Mouse (Mus musculus): ENCODE results near the gene Tnf. TPM values are rescaled to one million over a fixed set of nuclear protein-coding genes. Genes with fewer than 3 reads are reported as not detected.

The Tnf gene
- polyA plus RNA-seq, 1 experiment from 2014 or later, result 0.47 TPM

DNA sequence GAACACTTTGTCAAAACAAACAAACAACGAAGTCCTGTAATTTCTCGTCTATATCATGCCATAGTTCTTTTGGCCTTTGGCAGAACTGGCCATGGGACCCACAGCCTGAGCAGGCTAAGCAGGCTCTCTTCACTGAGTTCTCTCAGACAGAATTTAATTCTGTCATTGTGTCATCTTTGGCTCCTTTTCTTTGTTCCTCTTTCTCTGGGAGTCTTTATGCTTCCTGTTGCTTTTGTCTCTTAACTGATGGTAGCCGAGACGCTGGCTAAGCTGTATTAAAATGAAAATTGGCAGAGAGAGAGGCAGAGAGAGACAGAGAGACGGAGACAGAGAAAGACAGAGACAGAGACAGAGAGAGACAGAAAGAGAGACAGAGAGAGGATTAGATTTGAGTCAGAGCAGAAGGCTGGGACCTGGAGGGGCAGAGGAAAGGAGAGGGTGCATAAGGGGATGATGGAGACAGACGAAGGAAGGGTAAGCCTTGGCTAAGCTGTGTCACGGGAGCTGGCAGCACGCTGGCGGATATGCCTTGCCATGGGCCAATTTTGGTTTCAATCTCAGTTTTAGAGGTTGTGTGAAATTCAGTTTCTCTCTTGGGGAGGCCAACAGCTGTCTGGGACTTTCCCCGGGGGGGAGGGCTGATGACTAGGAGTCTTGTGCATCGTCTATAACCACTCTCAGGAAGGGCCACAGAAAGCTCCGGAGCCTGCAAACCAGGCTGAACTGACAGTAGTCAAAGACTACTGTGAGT is 8.2 kb upstream of the Tnf start:
- H3K36me3 ChIP-seq (ENCODE audit: control insufficient read depth, insufficient read depth, low read length), result no peaks in the 10 kb centered on the region
- H3K27me3 ChIP-seq (replicated peaks; ENCODE audit: control insufficient read depth, insufficient read depth, low read length), result peaks cover 5% of the 10 kb centered on the region
- ATAC-seq (replicated peaks; ENCODE audit: low FRiP score), result no peak
- H3K9ac ChIP-seq (ENCODE audit: low read depth, low read length), result no peak overlapping the region
- 61% methylated on average over 12 of the region's 12 CpGs for WGBS
- no peak overlapping the region for H3K27ac ChIP-seq (ENCODE audit: low read depth, low read length)
- H3K4me2 ChIP-seq, result no peak overlapping the region
- no peaks in the 10 kb centered on the region for H3K9me3 ChIP-seq (ENCODE audit: control insufficient read depth, low read length)
- DNase-seq (ENCODE audit: low spot score), result no peak
- peaks cover 2% of the 10 kb centered on the region; the same call in 1 of the 2 replicates for H3K4me1 ChIP-seq (replicated peaks; ENCODE audit: control insufficient read depth, insufficient read depth, low read length)
- H3K4me3 ChIP-seq (ENCODE audit: low read depth, low read length), result no peak overlapping the region

DNA sequence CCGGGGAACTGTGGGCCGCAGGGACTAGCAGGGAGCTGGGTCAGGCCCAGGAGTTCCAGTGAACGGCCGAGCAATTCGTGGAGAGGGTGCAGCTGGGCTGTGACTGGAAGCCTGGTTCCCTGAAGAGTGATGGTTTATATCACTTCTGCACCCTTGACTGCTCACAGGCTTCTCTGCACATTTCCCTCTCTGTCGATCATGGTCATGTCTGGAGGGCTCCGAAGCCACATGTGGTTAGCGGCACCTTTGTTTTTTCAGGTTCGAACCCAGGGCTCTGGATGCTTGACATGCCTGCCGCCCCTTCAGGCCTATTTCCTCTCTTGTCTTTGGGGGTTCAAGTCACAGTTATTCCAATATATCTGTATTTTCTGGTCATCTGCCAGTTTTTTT is 3.6 kb upstream of the Tnf start:
- ATAC-seq (replicated peaks; ENCODE audit: low FRiP score), result no peak
- Histone ChIP-seq H3K4me1 (replicated peaks; ENCODE audit: control insufficient read depth, insufficient read depth, low read length) (peaks cover 3% of the 10 kb centered on the region; the same call in 1 of the 2 replicates), H3K27me3 (replicated peaks; ENCODE audit: control insufficient read depth, insufficient read depth, low read length) (peaks cover 51% of the 10 kb centered on the region), H3K9me3 (ENCODE audit: control insufficient read depth, low read length) (no peaks in the 10 kb centered on the region), H3K9ac (ENCODE audit: low read depth, low read length) (no peak overlapping the region), H3K4me3 (ENCODE audit: low read depth, low read length) (no peak overlapping the region), H3K36me3 (ENCODE audit: control insufficient read depth, insufficient read depth, low read length) (no peaks in the 10 kb centered on the region), H3K27ac (ENCODE audit: low read depth, low read length) (no peak overlapping the region), H3K4me2 (no peak overlapping the region)
- no peak for DNase-seq (ENCODE audit: low spot score)
- WGBS, result 48% methylated on average over 10 of the region's 10 CpGs

DNA sequence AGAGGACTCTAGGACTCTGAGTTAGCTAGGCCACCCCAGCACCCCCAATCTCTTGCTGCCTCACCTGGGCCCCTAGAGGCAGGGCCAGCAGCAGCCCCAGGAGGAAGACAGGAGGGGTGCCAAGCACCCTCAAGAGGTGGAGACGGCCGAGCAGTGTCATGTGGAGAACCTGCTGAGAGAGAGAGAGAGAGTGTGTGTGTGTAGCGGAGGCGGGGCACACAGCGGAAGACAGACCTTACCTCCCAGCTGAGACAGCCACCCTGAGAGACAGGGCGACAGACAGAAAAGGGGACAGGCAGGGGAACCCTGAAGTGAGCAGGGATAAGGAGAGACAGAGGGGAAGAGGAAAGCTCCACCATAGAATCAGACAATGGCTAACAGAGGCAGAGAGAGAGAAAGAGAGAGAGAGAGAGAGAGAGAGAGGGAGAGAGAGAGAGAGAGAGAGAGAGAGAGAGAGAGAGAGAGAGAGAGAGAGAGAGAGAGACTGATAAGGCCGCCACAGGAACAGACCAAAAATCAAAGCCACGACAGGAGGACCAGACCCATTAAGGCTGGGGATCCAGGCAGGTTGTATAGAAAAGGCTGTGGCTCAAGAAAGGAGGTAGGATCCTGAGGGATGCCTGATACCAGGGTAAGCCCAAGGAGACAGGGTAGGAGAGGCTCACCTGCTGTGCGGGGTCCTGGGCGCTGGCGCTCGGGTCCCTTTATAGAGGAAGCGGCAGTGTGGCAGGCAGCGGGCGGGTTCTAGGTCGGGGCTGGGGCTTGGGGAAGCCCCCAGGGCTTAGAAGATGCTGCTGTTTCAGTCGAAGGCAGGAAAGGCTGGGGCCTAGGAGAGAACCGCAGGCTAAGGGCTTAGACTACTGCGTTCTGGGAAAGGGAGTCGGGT is 2.9 kb upstream of the Tnf start, which contains the start of gene Lta:
Lta (minus strand) TSS at position 858 of the 886 bp plus-strand sequence.
- H3K4me2 ChIP-seq, result no peak within 1 kb of the TSS
- H3K27me3 ChIP-seq (replicated peaks; ENCODE audit: control insufficient read depth, insufficient read depth, low read length), result peaks cover 51% of the 10 kb centered on the region
- no peak within 1 kb of the TSS for H3K27ac ChIP-seq (ENCODE audit: low read depth, low read length)
- 29% methylated on average over 20 of the region's 20 CpGs for WGBS
- no peaks in the 10 kb centered on the region for H3K9me3 ChIP-seq (ENCODE audit: control insufficient read depth, low read length)
- H3K9ac ChIP-seq (ENCODE audit: low read depth, low read length), result no peak within 1 kb of the TSS
- ATAC-seq (replicated peaks; ENCODE audit: low FRiP score) (no peak), DNase-seq (ENCODE audit: low spot score) (no peak)
- peaks cover 3% of the 10 kb centered on the region; the same call in 1 of the 2 replicates for H3K4me1 ChIP-seq (replicated peaks; ENCODE audit: control insufficient read depth, insufficient read depth, low read length)
- no peak within 1 kb of the TSS for H3K4me3 ChIP-seq (ENCODE audit: low read depth, low read length)
- H3K36me3 ChIP-seq (ENCODE audit: control insufficient read depth, insufficient read depth, low read length), result no peaks in the 10 kb centered on the region

DNA sequence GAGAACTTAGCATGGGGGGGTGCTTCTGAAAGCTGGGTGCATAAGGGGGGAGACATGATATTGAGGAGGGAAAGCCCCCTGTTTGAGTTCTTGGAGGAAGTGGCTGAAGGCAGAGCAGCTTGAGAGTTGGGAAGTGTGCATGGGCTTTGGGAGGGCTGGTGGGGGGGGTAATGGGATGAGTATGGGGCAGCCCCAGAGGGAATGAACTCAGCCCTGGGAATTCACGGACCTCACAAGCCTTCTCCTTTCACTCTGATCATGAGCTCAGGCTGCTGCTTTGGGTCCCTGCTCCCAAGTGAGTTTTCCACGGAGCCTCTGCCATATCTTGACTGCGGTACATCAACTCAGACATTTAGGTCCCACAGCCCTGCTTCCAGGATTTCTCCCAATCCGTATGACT is 635 bp upstream of the Tnf start:
- no peaks in the 10 kb centered on the region for H3K36me3 ChIP-seq (ENCODE audit: control insufficient read depth, insufficient read depth, low read length)
- ATAC-seq (replicated peaks; ENCODE audit: low FRiP score) (no peak), DNase-seq (ENCODE audit: low spot score) (no peak)
- no peak overlapping the region for H3K9ac ChIP-seq (ENCODE audit: low read depth, low read length)
- no peak overlapping the region for H3K4me2 ChIP-seq
- no peak overlapping the region for H3K4me3 ChIP-seq (ENCODE audit: low read depth, low read length)
- peaks cover 3% of the 10 kb centered on the region; the same call in 1 of the 2 replicates for H3K4me1 ChIP-seq (replicated peaks; ENCODE audit: control insufficient read depth, insufficient read depth, low read length)
- peaks cover 57% of the 10 kb centered on the region for H3K27me3 ChIP-seq (replicated peaks; ENCODE audit: control insufficient read depth, insufficient read depth, low read length)
- H3K9me3 ChIP-seq (ENCODE audit: control insufficient read depth, low read length), result no peaks in the 10 kb centered on the region
- 56% methylated on average over 4 of the region's 4 CpGs for WGBS
- no peak overlapping the region for H3K27ac ChIP-seq (ENCODE audit: low read depth, low read length)

DNA sequence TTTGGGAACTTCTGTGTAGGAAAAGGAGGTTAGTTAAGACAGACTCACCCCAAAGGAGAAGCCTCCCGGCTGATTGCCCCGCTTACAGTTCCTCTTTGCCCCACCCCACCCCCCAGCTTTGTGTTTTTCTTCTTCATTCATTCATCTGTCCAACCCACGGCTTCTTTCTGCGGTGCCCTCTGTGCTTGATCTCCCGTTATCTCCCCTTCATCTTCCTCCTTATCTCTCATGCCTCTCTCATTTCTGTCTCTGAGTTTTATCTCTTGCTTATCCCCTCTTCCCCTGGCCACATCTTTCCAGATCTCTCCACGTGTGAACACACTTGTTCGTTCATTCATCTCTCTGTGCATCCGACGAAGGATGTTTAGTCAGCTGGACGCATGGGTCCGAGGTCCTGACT is 679 bp downstream of the Tnf start:
- H3K27me3 ChIP-seq (replicated peaks; ENCODE audit: control insufficient read depth, insufficient read depth, low read length), result peaks cover 62% of the 10 kb centered on the region
- DNase-seq (ENCODE audit: low spot score), result no peak
- H3K4me1 ChIP-seq (replicated peaks; ENCODE audit: control insufficient read depth, insufficient read depth, low read length), result peaks cover 3% of the 10 kb centered on the region; the same call in 1 of the 2 replicates
- H3K4me3 ChIP-seq (ENCODE audit: low read depth, low read length), result peak overlapping the region; percentile 22
- peak overlapping the region; percentile 44 for H3K4me2 ChIP-seq
- H3K36me3 ChIP-seq (ENCODE audit: control insufficient read depth, insufficient read depth, low read length), result no peaks in the 10 kb centered on the region
- ATAC-seq (replicated peaks; ENCODE audit: low FRiP score), result no peak
- WGBS, result 35% methylated on average over 11 of the region's 11 CpGs
- no peak overlapping the region for H3K9ac ChIP-seq (ENCODE audit: low read depth, low read length)
- no peak overlapping the region for H3K27ac ChIP-seq (ENCODE audit: low read depth, low read length)
- H3K9me3 ChIP-seq (ENCODE audit: control insufficient read depth, low read length), result no peaks in the 10 kb centered on the region

DNA sequence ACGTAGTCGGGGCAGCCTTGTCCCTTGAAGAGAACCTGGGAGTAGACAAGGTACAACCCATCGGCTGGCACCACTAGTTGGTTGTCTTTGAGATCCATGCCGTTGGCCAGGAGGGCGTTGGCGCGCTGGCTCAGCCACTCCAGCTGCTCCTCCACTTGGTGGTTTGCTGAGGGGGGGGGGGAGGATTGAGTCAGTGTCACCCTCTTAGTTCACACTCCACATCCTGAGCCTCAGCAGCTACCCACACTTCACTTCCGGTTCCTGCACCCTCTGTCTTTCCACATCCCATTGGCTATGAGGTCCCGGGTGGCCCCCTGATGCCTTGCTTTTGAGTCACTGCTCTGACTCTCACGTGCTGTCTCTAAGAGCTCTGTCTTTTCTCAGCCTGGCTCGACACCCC is 1.4 kb downstream of the Tnf start:
- H3K4me2 ChIP-seq, result peak overlapping the region; percentile 44

DNA sequence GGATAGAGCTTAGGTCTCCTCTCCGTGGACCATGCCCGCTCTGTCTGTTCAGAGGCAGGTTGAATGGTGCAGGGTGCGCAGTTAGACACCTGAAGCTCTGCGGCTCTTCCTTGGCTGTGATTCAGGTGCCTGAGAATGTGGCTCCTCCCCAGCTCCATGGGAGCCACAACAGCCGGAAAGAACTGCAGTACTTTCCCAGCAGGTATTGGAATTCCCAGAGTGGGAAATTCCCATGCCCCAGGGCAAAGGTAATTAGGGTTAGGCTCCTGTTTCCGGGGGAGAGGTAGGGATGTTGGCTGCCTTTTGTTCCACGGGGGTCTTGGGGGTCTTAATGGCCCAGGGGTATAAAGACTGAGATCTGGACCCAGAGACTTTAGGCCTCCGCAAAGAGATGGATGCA is 2.9 kb downstream of the Tnf start:
- WGBS, result 55% methylated on average over 8 of the region's 8 CpGs
- ATAC-seq (replicated peaks; ENCODE audit: low FRiP score) (no peak), DNase-seq (ENCODE audit: low spot score) (no peak)

More for the DNA sequence above, 1.4 kb downstream of the Tnf start:
- 52% methylated on average over 11 of the region's 11 CpGs for WGBS
- Histone ChIP-seq H3K27me3 (replicated peaks; ENCODE audit: control insufficient read depth, insufficient read depth, low read length) (peaks cover 62% of the 10 kb centered on the region), H3K4me1 (replicated peaks; ENCODE audit: control insufficient read depth, insufficient read depth, low read length) (peaks cover 3% of the 10 kb centered on the region; the same call in 1 of the 2 replicates), H3K4me3 (ENCODE audit: low read depth, low read length) (no peak overlapping the region), H3K9ac (ENCODE audit: low read depth, low read length) (no peak overlapping the region), H3K27ac (ENCODE audit: low read depth, low read length) (no peak overlapping the region), H3K36me3 (ENCODE audit: control insufficient read depth, insufficient read depth, low read length) (no peaks in the 10 kb centered on the region), H3K9me3 (ENCODE audit: control insufficient read depth, low read length) (no peaks in the 10 kb centered on the region)
- ATAC-seq (replicated peaks; ENCODE audit: low FRiP score) (no peak), DNase-seq (ENCODE audit: low spot score) (no peak)

DNA sequence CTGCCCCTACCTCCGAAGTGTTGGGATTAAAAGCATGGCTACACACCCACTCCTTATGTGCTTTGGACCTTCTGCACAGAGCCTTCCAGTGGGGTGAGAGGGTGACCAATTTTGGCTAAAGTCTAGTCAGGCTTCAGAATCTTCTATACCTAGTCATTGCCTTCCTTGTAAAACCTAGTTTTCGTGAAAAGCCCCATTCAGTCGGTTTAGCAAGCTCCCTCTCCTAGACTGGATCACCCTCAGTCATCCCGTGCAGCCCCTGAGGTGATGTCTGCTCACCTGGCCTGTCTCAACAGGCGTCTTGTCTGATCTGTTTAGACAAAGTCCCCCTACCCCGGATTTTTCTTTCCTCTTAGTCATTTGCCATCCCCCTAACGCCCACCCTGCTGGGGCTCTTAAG is 3.8 kb downstream of the Tnf start:
- Histone ChIP-seq H3K36me3 (ENCODE audit: control insufficient read depth, insufficient read depth, low read length) (no peaks in the 10 kb centered on the region), H3K4me3 (ENCODE audit: low read depth, low read length) (no peak overlapping the region), H3K27ac (ENCODE audit: low read depth, low read length) (no peak overlapping the region), H3K4me2 (no peak overlapping the region), H3K27me3 (replicated peaks; ENCODE audit: control insufficient read depth, insufficient read depth, low read length) (peaks cover 50% of the 10 kb centered on the region), H3K9me3 (ENCODE audit: control insufficient read depth, low read length) (no peaks in the 10 kb centered on the region), H3K9ac (ENCODE audit: low read depth, low read length) (no peak overlapping the region), H3K4me1 (replicated peaks; ENCODE audit: control insufficient read depth, insufficient read depth, low read length) (peaks cover 14% of the 10 kb centered on the region)
- DNase-seq (ENCODE audit: low spot score), result no peak
- ATAC-seq (replicated peaks; ENCODE audit: low FRiP score), result no peak
- WGBS, result 59% methylated on average over 7 of the region's 7 CpGs

More for the DNA sequence above, 2.9 kb downstream of the Tnf start:
- Histone ChIP-seq H3K36me3 (ENCODE audit: control insufficient read depth, insufficient read depth, low read length) (no peaks in the 10 kb centered on the region), H3K9me3 (ENCODE audit: control insufficient read depth, low read length) (no peaks in the 10 kb centered on the region), H3K27ac (ENCODE audit: low read depth, low read length) (no peak overlapping the region), H3K4me1 (replicated peaks; ENCODE audit: control insufficient read depth, insufficient read depth, low read length) (peaks cover 11% of the 10 kb centered on the region), H3K27me3 (replicated peaks; ENCODE audit: control insufficient read depth, insufficient read depth, low read length) (peaks cover 59% of the 10 kb centered on the region), H3K9ac (ENCODE audit: low read depth, low read length) (no peak overlapping the region), H3K4me2 (no peak overlapping the region), H3K4me3 (ENCODE audit: low read depth, low read length) (no peak overlapping the region)
